In genomic region chr11:95086229-95086628, GRCm38 (mm10) we compare ENCODE assay signal across 18 mouse cellular contexts. TPM values are rescaled to one million over a fixed set of nuclear protein-coding genes. Genes with fewer than 3 reads are reported as not detected.
DNase-seq lines count a peak whose midpoint lies in the region; ATAC-seq and TF ChIP-seq lines count a peak whose summit lies in the region.
"Had no signal": no experiment of that assay in that cellular context is flagged by ENCODE, and none has a peak within 500 bp of the region (broad histone marks: within the 10 kb centered on the region; RNA-seq: fewer than 3 reads in every experiment).

No protein-coding gene starts in this region.

- H3K4me1 ChIP-seq in kidney, postnatal 0 days (replicated peaks; ENCODE audit: insufficient read depth, low read length) = peaks cover 23% of the 10 kb centered on the region

- no peaks in the 10 kb centered on the region for H3K36me3 ChIP-seq in kidney, postnatal 0 days (ENCODE audit: insufficient read depth, low read length)

- no peaks in the 10 kb centered on the region for H3K27me3 ChIP-seq in kidney, postnatal 0 days (ENCODE audit: insufficient read depth, low read length)
- H3K27me3 ChIP-seq in Patski = no peaks in the 10 kb centered on the region

- DNase-seq in heart, adult 11 months = peak; percentile 87
- no peak for DNase-seq in heart, adult 9 months (ENCODE audit: low spot score in 2 of 2)
- DNase-seq in kidney, postnatal 0 days (ENCODE audit: low spot score) = no peak
- no peak for DNase-seq in kidney, adult 9 months
- DNase-seq in 416B (ENCODE audit: low read depth) (peak; percentile 40), Patski (ENCODE audit: low read depth, low spot score) (no peak)
- DNase-seq: cerebellum, adult 9-11 months; heart, postnatal 4 days; layer of hippocampus, adult 9-11 months had no signal

- H3K4me3 ChIP-seq in kidney, postnatal 0 days (replicated peaks; ENCODE audit: low read depth, low read length) = no peak overlapping the region

- H3K4me2 ChIP-seq in kidney, postnatal 0 days (ENCODE audit: low read length) = no peak overlapping the region

- no peaks in the 10 kb centered on the region for H3K9me3 ChIP-seq in kidney, postnatal 0 days (replicated peaks; ENCODE audit: low read length)

- H3K9ac ChIP-seq in kidney, postnatal 0 days (ENCODE audit: low read depth, low read length) = no peak overlapping the region

- CTCF ChIA-PET in Patski (lab: Charles Lee) = interaction anchor here (1.5 to 2.8 kb wide), 7 partner anchors 8 to 47 kb away, joined by 3 to 12 read pairs (median 7); partner anchors contain the start of gene Itga3

- POLR2A ChIA-PET in Patski (lab: Charles Lee) = interaction anchor here (0.7 to 3.9 kb wide), 5 partner anchors 9 to 40 kb away, joined by 3 to 27 read pairs (median 6); partner anchors contain the start of gene Itga3

- WGBS in kidney, postnatal 0 days = 42% methylated on average over 5 of the region's 5 CpGs

- in situ Hi-C loops in Patski (cut with MboI; ENCODE audit: low pct_unique_long_range_greater_than_20kb) = loop anchor here (25.0 kb wide), 1 partner anchor 1176 kb away; the partner anchor contains the start of gene Hoxb9

- peak; percentile 15; the same call in 1 of the 2 replicates for ATAC-seq in kidney, postnatal 0 days (replicated peaks; ENCODE audit: low FRiP score, low read depth)
- ATAC-seq in Patski = peak; percentile 41
- no peak for ATAC-seq in granulocyte monocyte progenitor cell, adult 5-6 weeks (replicated peaks; ENCODE audit: poor library complexity, severe bottlenecking)
- ATAC-seq: CD4-positive, CD25-positive, alpha-beta regulatory T cell, adult 4 months; inflammation-experienced regulatory T-cells, adult 6 months; midbrain, embryonic 16.5 days had no signal

- TF ChIP-seq CTCF in kidney, postnatal 0 days (IDR thresholded peaks at IDR 0.05; ENCODE audit: low read depth) = no peak
- TF ChIP-seq CTCF in Patski (IDR thresholded peaks at IDR 0.05) = no peak

- H3K27ac ChIP-seq in kidney, postnatal 0 days = peak overlapping the region; percentile 21
- H3K27ac ChIP-seq: macrophage had no signal

RNA-seq across cellular contexts. Expression of gene Itga3, which starts 9.6 kb away (rescaled TPM):
- 24.4 and 26.1 TPM in 2 replicates for polyA plus RNA-seq in kidney, postnatal 0 days (2015; fragmentation: Nextera tagmentation; extraction: Ambion mirVana)
- polyA plus RNA-seq in Patski (2021) = 355 TPM
- not detected in 2 replicates for total RNA-seq in granulocyte monocyte progenitor cell, adult 5-6 weeks (2014; fragmentation: Nextera tagmentation)
- not detected in 2 replicates for total RNA-seq in granulocyte monocyte progenitor cell, adult 5-6 weeks (2017)

RNA-seq across cellular contexts. Expression of gene Dlx3, which starts 33.7 kb away (rescaled TPM):
- 0.45 and 0.62 TPM in 2 replicates for polyA plus RNA-seq in kidney, postnatal 0 days (2015; fragmentation: Nextera tagmentation; extraction: Ambion mirVana)
- polyA plus RNA-seq in Patski (2021) = not detected
- total RNA-seq in granulocyte monocyte progenitor cell, adult 5-6 weeks (2014; fragmentation: Nextera tagmentation) = not detected in 2 replicates
- total RNA-seq in granulocyte monocyte progenitor cell, adult 5-6 weeks (2017) = not detected in 2 replicates
- total RNA-seq: heart, postnatal 4 days; left cerebral cortex, postnatal 10 days had no signal
- polyA plus RNA-seq: frontal cortex, adult 2 months; inflammation-experienced regulatory T-cells, adult 6 months; macrophage; neural tube, embryonic 14.5 days had no signal

RNA-seq across cellular contexts. Expression of gene Pdk2, which starts 45.1 kb away (rescaled TPM):
- 94.5 and 94.7 TPM in 2 replicates for polyA plus RNA-seq in kidney, postnatal 0 days (2015; fragmentation: Nextera tagmentation; extraction: Ambion mirVana)
- 61.5 TPM for polyA plus RNA-seq in Patski (2021)
- total RNA-seq in granulocyte monocyte progenitor cell, adult 5-6 weeks (2014; fragmentation: Nextera tagmentation) = 8.5 and 9.8 TPM in 2 replicates
- total RNA-seq in granulocyte monocyte progenitor cell, adult 5-6 weeks (2017) = 0.60 and 1.8 TPM in 2 replicates

RNA-seq across cellular contexts. Expression of gene Dlx4, which starts 59.8 kb away (rescaled TPM):
- polyA plus RNA-seq in kidney, postnatal 0 days (2015; fragmentation: Nextera tagmentation; extraction: Ambion mirVana) = not detected in 2 replicates
- polyA plus RNA-seq in Patski (2021) = 1.3 TPM
- total RNA-seq in granulocyte monocyte progenitor cell, adult 5-6 weeks (2014; fragmentation: Nextera tagmentation) = not detected in 2 replicates
- not detected in 2 replicates for total RNA-seq in granulocyte monocyte progenitor cell, adult 5-6 weeks (2017)
- total RNA-seq: heart, postnatal 4 days; left cerebral cortex, postnatal 10 days had no signal
- polyA plus RNA-seq: CD4-positive, CD25-positive, alpha-beta regulatory T cell, adult 4 months; frontal cortex, adult 2 months; inflammation-experienced regulatory T-cells, adult 6 months; macrophage; neural tube, embryonic 14.5 days; small intestine, adult 2 months had no signal

Comparison
In these comparisons a context has a peak if more than half of its experiments do, and no peak if none do; other contexts are left out.
1. DNase-seq: peak in heart, adult 11 months (single experiment) and 416B (single experiment); none in heart, adult 9 months (0 of 2), kidney, postnatal 0 days (single experiment), kidney, adult 9 months (single experiment) and Patski (single experiment).
2. RNA of gene Itga3, which starts 9.6 kb away (polyA plus RNA-seq): 355 TPM in Patski (single experiment); 24.4 to 26.1 TPM in kidney, postnatal 0 days; every median in the first group is over 10 times any median in the second.